Mouse (Mus musculus): ENCODE results near the gene Rrad.

Rrad gene

DNA sequence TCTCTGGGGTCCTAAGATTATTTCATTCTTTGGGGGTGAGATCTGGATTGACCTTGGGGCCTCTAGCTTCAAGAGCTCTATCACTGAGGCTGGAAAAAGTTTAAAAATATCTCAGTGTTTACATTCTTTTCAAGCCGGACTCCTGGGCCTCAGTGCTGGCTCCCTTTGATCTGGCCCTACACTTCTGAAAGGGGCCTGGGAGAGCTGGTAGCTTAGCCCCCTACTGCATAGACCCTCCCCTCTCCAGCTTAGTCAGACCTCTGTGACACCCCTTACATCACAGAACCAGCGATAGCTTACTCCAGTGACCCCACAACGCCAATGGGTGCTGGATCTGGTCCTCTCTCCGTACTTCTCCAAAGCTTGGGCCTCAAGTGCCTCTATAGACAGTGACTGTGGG, 19.5 kb downstream of the Rrad start:
- DNase-seq (ENCODE audit: low spot score) = no peak

GRCm38 (mm10) chr8:104610185-104610766, 20.9 kb downstream of the Rrad start:
- no peak for DNase-seq (ENCODE audit: low spot score)

DNA sequence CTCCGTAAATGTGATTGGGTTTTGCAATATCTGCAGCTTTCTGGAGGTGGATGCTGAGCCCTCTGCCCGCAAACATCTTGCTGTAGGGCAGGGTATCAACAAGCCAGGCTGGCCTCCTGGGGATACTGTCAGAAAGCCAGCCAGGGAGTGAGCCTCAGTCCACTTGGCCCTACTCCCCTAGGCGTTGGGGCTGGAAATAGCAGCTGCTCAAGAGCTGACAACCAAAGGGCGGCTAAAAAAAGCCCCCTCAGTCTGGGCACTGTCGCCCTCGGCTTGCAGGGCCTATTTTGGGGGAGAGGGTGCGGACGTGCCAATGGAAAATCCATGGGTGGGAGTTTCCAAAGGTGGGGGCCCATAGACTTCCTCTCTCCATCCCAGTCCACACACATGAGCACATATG, 21.9 kb downstream of the Rrad start:
- no peak for DNase-seq (ENCODE audit: low spot score)

- DNase-seq (ENCODE audit: low spot score) = no peak
Measured at GRCm38 (mm10) chr8:104607944-104608343, 23.2 kb downstream of the Rrad start.

DNA sequence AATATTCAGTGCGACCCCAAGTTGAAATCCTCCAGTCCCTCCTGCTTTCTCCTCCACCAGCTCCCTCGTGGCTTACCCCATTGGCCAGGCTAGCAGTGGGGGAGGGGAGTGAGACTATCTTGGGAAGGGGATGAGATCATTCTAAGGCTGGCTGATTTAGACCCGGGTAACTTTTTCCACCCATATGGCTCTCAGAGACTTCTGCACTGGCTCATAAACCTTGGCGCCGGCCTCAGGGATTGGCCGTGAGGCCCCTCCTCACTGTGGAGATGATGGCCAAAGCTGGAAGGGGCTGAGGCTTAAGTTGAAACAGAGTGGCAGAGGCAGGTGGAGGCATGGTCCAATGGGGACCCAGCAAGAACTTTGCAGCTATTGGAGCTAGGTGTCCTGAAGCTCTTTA, 24.8 kb downstream of the Rrad start:
- DNase-seq (ENCODE audit: low spot score) = no peak

DNA sequence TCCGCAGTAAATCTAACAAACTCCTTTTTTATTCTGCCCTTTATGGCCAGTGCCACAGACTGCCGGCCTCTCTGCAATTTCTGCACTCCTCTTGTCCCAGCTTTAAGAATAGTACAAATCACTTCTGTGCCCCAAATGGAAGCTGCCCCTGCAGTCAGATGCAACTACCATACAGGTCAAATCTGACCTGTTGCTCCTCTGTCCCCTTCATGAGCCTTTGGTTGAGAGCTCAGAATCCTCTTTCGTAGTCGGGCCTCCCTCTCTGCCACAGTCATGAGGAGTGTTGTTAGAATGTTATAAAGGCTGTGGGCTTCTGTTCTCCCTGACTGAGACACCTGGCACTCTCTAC, 27.9 kb downstream of the Rrad start:
- DNase-seq (ENCODE audit: low spot score) = no peak

DNA sequence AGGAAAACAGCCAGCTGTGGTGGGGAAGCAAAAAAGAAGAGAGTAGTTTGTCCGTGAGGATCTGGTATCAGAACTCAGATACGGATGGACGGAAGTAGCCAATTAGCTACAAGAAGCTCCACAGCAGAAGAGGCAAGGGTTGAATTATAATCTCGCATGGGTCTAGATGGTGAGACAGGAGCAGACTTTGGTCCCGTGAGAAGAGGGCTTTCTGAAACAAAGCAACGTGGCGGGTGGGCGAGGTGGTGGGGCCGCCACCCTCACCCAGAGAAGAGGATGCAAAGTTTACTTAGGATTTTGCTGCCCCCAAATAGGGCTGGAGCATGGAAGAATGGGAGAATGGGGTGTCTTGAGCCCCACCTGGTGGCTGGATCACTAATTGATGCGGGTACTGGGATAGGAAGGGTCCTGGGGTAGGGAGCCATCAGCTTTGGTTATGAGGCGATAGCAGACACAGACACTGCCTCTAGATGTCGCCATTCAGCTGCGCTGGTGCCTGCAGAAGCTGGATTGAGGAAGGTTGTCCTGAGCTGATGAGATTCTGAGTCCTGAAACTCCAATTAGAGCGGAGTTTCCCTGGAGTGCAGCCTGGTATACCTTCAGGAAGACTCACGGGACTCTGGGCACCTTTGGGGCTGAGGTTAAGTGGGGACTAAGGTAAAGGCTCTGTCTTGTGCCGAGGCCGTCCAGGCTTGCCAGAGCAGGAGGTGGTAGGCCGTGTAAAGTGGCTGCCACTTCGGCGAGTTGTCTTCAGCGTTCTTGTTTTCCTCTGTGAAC, 28.5 kb downstream of the Rrad start:
- peak; percentile 87 for DNase-seq (ENCODE audit: low spot score)

DNA sequence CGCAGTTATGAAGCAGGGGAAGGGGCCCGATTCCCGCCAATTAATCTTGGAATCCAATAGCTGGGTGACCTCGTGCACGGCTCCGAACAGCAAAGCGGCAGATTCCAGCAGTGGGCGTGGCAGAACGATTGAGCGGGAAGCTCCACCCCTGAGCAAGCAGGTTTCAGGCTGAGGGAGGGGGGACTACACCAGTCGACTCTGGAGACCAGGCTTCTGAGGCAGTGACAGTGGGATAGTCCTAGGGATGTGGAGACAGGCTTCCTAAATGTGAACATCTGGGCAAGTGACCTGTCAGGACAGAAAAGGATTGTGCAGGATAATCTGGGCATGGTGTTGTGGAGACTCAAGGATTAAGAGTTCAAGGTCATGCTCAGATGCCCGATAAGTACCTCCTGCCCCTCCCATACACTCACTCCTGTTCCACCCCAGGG, 29.2 kb downstream of the Rrad start:
- no peak for DNase-seq (ENCODE audit: low spot score)

DNA sequence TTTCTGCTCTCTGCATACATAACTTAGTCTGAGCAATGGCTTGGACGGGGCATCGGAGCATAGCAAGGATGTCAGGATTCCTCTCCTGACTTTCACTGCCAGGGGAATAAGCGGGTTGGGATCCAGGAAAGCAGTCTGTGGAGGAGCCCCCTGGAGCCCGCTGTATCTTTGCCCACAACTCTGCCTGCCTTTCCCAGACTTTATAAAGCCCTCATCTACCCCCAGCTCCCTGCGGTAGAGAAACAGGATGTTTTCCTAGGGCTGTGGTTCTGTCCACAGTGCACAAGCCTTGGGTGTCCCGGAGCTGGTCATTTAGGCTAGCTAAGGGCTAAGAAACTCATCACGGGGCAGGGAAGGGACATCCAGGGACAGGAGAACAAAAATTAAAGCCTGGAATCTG, 29.7 kb downstream of the Rrad start:
- no peak for DNase-seq (ENCODE audit: low spot score)

GRCm38 (mm10) chr8:104598496-104598895, 32.6 kb downstream of the Rrad start:
- DNase-seq (ENCODE audit: low spot score) = no peak

DNA sequence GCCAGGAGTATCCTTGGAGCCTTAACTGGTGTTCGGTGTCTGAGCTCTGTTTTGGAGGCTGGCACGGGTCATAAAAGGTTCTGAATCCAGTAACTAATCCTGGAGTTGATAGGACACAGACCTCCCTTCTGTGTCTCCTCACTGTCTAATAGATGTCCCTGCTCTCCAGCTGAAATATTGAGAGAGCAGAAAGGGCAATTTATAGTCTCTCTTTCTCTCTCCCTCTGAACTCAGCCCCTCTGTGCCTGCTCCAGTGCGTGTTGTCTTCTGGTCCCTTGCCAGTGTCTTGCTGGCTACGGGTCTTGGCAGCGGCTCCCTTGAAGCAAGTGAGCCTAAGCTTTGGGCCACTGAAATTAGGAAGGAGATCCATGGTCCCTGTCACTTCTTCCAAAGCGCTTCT, 33.5 kb downstream of the Rrad start:
- DNase-seq (ENCODE audit: low spot score) = peak; percentile 21

GRCm38 (mm10) chr8:104595773-104596536, 35.2 kb downstream of the Rrad start:
- DNase-seq (ENCODE audit: low spot score) = peak; percentile 61

DNA sequence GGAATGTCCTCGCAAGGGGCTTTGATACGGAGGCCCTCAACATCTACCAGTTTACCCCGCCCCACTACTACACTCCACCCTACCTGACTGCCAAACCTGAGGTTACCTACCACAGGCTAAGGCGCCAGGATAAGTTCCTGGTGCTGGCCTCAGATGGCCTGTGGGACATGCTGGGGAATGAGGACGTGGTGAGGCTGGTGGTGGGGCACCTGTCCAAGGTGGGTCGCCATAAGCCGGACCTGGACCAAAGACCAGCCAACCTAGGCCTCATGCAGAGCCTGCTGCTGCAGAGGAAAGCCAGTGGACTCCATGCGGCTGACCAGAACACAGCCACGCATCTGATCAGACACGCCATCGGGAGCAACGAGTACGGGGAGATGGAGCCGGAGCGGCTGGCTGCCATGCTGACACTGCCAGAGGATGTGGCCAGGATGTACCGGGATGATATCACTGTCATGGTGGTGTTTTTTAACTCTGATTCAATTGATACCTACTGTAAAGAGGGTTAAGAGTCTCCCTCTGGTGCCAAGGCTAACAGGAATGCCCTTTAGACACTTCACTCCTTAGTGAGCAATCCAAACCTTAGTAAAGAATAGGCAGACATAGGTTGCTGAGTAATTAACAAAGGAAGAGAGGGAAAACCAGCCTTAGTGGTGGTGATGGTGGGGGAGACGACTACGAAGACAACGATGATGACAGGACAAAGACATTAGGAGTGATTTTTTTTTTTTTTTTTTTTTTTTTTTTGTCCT, 36.3 kb downstream of the Rrad start:
- DNase-seq (ENCODE audit: low spot score) = no peak

GRCm38 (mm10) chr8:104593536-104594325, 37.4 kb downstream of the Rrad start:
- DNase-seq (ENCODE audit: low spot score) = no peak

DNA sequence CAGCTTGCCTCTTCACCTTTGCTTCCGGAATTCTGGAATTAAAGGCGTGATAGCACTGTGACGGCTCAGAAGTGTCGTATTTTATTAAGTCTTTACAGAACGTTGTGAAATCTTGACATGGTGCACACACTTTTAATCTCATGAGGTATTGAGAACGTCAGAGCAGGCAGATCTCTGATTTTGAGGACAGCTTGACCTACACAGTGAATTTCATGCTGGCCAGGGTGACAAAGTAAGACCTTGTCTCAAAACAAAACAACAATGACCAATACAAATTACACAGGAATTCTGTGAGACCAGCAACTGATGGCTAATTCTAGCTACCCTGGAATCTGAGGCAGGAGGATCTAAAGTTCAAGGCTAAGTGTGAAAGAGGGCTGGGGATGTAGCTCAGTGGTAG, 38.6 kb downstream of the Rrad start:
- no peak for DNase-seq (ENCODE audit: low spot score)

- no peak for DNase-seq (ENCODE audit: low spot score)
Measured at GRCm38 (mm10) chr8:104591856-104592255, 39.3 kb downstream of the Rrad start.

DNA sequence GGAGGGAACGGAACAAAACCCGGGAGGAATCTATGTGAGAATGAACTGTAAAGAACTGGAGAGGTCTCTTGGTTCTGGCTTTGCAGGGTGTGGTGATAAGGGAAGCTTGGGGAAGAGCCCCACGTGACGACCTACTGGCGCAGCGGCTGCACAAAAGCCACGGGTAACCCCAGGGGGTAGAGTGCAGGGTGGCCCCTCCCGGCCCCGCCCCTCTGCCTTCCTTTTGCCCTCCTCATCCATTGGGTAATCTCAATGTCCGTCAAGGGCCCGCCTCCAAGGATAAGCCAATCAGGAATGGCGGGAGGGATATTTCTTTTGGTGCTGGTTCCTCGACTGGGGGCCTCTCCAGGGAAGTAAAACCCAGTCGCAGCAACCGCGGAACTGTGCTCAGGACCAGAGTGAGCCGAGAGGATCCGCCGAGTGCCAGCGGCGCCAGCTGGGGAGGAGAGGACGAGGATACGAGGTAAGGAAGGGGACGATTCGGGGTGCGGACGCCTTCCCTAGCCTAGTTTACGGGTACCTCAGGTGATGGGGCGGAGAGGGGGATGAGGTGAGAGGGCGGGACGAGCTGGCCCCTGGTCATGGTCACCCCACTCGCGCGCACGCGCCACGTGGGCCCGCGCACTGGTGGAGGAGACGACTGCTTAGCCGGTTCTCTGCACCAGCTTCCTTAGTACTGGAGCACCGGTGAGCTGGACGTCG, 39.8 kb downstream of the Rrad start, which contains the start of gene Pdp2:
Gene Pdp2 (plus strand): TSS at position 319 of the 702 bp plus-strand sequence.
- peak; percentile 91 for DNase-seq (ENCODE audit: low spot score)

DNA sequence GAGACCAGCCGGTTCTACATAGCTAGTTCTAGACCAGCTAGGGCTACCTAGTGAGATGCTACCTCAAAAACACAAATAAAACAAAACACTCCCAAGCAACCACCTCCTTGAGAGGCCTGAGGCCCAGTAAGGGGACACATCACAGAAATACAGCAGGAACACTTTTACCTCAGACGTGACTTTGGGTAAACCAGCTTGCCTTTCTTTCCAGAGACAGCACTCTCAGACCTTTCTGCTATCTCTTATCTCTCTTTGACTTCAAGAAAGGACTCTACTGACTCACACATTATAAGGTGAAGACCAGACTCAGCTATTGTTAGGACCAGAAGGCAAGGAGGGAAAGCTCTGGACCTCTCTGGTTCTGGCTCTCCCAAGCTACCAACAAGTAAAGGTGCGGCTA, 40.8 kb downstream of the Rrad start:
- DNase-seq (ENCODE audit: low spot score) = no peak

- DNase-seq (ENCODE audit: low spot score) = no peak
Measured at GRCm38 (mm10) chr8:104584522-104584921, 46.6 kb downstream of the Rrad start.

Measured in urinary bladder, postnatal 14 days (tissue).